Mouse (Mus musculus) CH12.LX (cell line): Measurements from ENCODE around the gene Fgfr2. TPM values are rescaled to one million over a fixed set of nuclear protein-coding genes. Genes with fewer than 3 reads are reported as not detected.

Experiments
- DNase-seq: peaks from one replicate; pipeline ENCODE4 v3.0.0-alpha.2; 2013; ENCODE audit errors: extremely low read depth
- H3K27ac ChIP-seq: 2 replicates; pipeline ENCODE4 v1.5.1; 2012; ENCODE audit warnings: low read depth, mild to moderate bottlenecking, control low read depth, moderate library complexity; ENCODE audit not compliant: insufficient read depth
- H3K27me3 ChIP-seq: replicated peaks from 2 replicates; pipeline ENCODE3; 2012; ENCODE audit warnings: inconsistent platforms
- H3K36me3 ChIP-seq, 2 experiments: replicated peaks in 1 of 2; 2 replicates each; pipeline versions ENCODE3 to v1.6.1; 2012; ENCODE audit warnings: inconsistent platforms in 1 of 2, low read length in 1 of 2, mild to moderate bottlenecking in 1 of 2, mixed read lengths in 1 of 2, moderate library complexity in 1 of 2; ENCODE audit not compliant: control insufficient read depth in 1 of 2, insufficient read depth in 1 of 2
- H3K4me1 ChIP-seq, 2 experiments: 2 replicates each; pipeline ENCODE4 v1.6.1; 2012; ENCODE audit warnings: inconsistent platforms in 1 of 2, moderate library complexity in 1 of 2; ENCODE audit not compliant: insufficient read depth in 2 of 2, control insufficient read depth in 1 of 2
- H3K4me2 ChIP-seq: 2 replicates; pipeline ENCODE4 v1.6.1; 2012; ENCODE audit warnings: low read depth, mild to moderate bottlenecking, control low read depth; ENCODE audit not compliant: poor library complexity, insufficient read depth, severe bottlenecking
- H3K4me3 ChIP-seq, 3 experiments: fragments of 150-350 bp in 1 of 3; sonication (generic) in 1 of 3; replicated peaks in 1 of 3; 2 replicates each; pipeline versions ENCODE3 to v1.5.1; 2011 to 2012; ENCODE audit warnings: low read depth in 2 of 3, low read length in 2 of 3, mild to moderate bottlenecking in 2 of 3, moderate library complexity in 2 of 3, control low read depth in 1 of 3, improper control_type of control experiment in 1 of 3, inconsistent platforms in 1 of 3, mixed read lengths in 1 of 3; ENCODE audit not compliant: poor library complexity in 1 of 3
- H3K79me2 ChIP-seq: replicated peaks from 2 replicates; pipeline ENCODE4 v1.6.1; 2012; ENCODE audit warnings: mild to moderate bottlenecking, moderate library complexity; ENCODE audit not compliant: control insufficient read depth, poor library complexity, insufficient read depth, severe bottlenecking; ENCODE audit errors: extremely low read depth
- H3K9ac ChIP-seq: 2 replicates; pipeline ENCODE4 v1.6.1; 2012; ENCODE audit warnings: low read depth, mild to moderate bottlenecking, control low read depth, moderate library complexity; ENCODE audit not compliant: insufficient read depth
- H3K9me3 ChIP-seq: replicated peaks from 2 replicates; pipeline ENCODE3; 2012; ENCODE audit warnings: low read length, inconsistent platforms, mixed read lengths
- CTCF ChIP-seq, 2 experiments: IDR thresholded peaks in 1 of 2; conservative IDR thresholded peaks in 1 of 2; 2 replicates each; pipeline ENCODE4 v1.5.1; 2011 to 2012; ENCODE audit warnings: low read depth in 2 of 2, low read length in 2 of 2, improper control_type of control experiment in 1 of 2, inconsistent platforms in 1 of 2, mild to moderate bottlenecking in 1 of 2, moderate library complexity in 1 of 2
- E2F4 ChIP-seq: IDR thresholded peaks from 2 replicates; pipeline ENCODE4 v1.6.1; 2011; ENCODE audit warnings: low read depth, low read length, improper control_type of control experiment; ENCODE audit not compliant: insufficient replicate concordance
- ELF1 ChIP-seq: IDR thresholded peaks from 2 replicates; pipeline ENCODE4 v1.6.1; 2014; ENCODE audit warnings: low read depth, mild to moderate bottlenecking, inconsistent platforms, low read length, improper control_type of control experiment
- EP300 ChIP-seq: IDR thresholded peaks from 2 replicates; pipeline ENCODE4 v1.6.1; 2011; ENCODE audit warnings: low read length, improper control_type of control experiment
- ETS1 ChIP-seq: conservative IDR thresholded peaks from 2 replicates; pipeline ENCODE4 v1.6.1; 2012; ENCODE audit warnings: low read depth, mild to moderate bottlenecking, inconsistent platforms, low read length, improper control_type of control experiment, moderate library complexity
- HCFC1 ChIP-seq: IDR thresholded peaks from 2 replicates; pipeline ENCODE4 v1.6.1; 2012; ENCODE audit warnings: low read depth, mild to moderate bottlenecking, inconsistent platforms, low read length, improper control_type of control experiment
- IRF4 ChIP-seq: IDR thresholded peaks from 2 replicates; pipeline ENCODE4 v1.6.1; 2014; ENCODE audit warnings: low read depth, mild to moderate bottlenecking, inconsistent platforms, low read length, improper control_type of control experiment
- KAT2A ChIP-seq: IDR thresholded peaks from 2 replicates; pipeline ENCODE4 v1.6.1; 2012; ENCODE audit warnings: low read length, improper control_type of control experiment, inconsistent platforms; ENCODE audit not compliant: insufficient replicate concordance
- MAFK ChIP-seq: IDR thresholded peaks from 2 replicates; pipeline ENCODE4 v1.6.1; 2011; ENCODE audit warnings: low read length, improper control_type of control experiment; ENCODE audit not compliant: insufficient replicate concordance
- MAX ChIP-seq: IDR thresholded peaks from 2 replicates; pipeline ENCODE4 v1.6.1; 2011; ENCODE audit warnings: low read length, improper control_type of control experiment
- MAZ ChIP-seq: IDR thresholded peaks from 2 replicates; pipeline ENCODE4 v1.6.1; 2012; ENCODE audit warnings: low read depth, mild to moderate bottlenecking, inconsistent platforms, low read length, improper control_type of control experiment, moderate library complexity
- MEF2A ChIP-seq: IDR thresholded peaks from 2 replicates; pipeline ENCODE4 v1.6.1; 2014; ENCODE audit warnings: low read depth, mild to moderate bottlenecking, inconsistent platforms, low read length, improper control_type of control experiment, borderline replicate concordance
- MXI1 ChIP-seq: IDR thresholded peaks from 2 replicates; pipeline ENCODE4 v1.6.1; 2011; ENCODE audit warnings: mild to moderate bottlenecking, low read depth, low read length, improper control_type of control experiment
- MYC ChIP-seq: IDR thresholded peaks from 2 replicates; pipeline ENCODE4 v1.6.1; 2011; ENCODE audit warnings: low read depth, mild to moderate bottlenecking, improper control_type of control experiment, low read length
- NELFE ChIP-seq: IDR thresholded peaks from 2 replicates; pipeline ENCODE4 v1.6.1; 2011; ENCODE audit warnings: low read depth, low read length, improper control_type of control experiment
- PAX5 ChIP-seq: IDR thresholded peaks from 2 replicates; pipeline ENCODE4 v1.6.1; 2012; ENCODE audit warnings: low read length, inconsistent platforms, mixed read lengths
- POLR2A ChIP-seq: IDR thresholded peaks from 2 replicates; pipeline ENCODE4 v1.6.1; 2011; ENCODE audit warnings: low read depth, mild to moderate bottlenecking, improper control_type of control experiment, low read length
- SIN3A ChIP-seq: IDR thresholded peaks from 2 replicates; pipeline ENCODE4 v1.6.1; 2012; ENCODE audit warnings: low read length, improper control_type of control experiment, inconsistent platforms
- SMC3 ChIP-seq: IDR thresholded peaks from 2 replicates; pipeline ENCODE4 v1.6.1; 2011; ENCODE audit warnings: low read depth, low read length, improper control_type of control experiment
- TCF12 ChIP-seq: IDR thresholded peaks from 2 replicates; pipeline ENCODE4 v1.6.1; 2014; ENCODE audit warnings: low read depth, mild to moderate bottlenecking, inconsistent platforms, low read length, improper control_type of control experiment
- UBTF ChIP-seq: IDR thresholded peaks from 2 replicates; pipeline ENCODE4 v1.6.1; 2012; ENCODE audit warnings: low read depth, mild to moderate bottlenecking, inconsistent platforms, low read length, improper control_type of control experiment, moderate library complexity
- USF1 ChIP-seq: IDR thresholded peaks from 2 replicates; pipeline ENCODE4 v1.6.1; 2014; ENCODE audit warnings: low read depth, mild to moderate bottlenecking, inconsistent platforms, low read length, improper control_type of control experiment
- USF2 ChIP-seq: conservative IDR thresholded peaks from 2 replicates; pipeline ENCODE4 v1.6.1; 2011; ENCODE audit warnings: low read depth, low read length, improper control_type of control experiment
- ZC3H11A ChIP-seq: IDR thresholded peaks from 2 replicates; pipeline ENCODE4 v1.6.1; 2012; ENCODE audit warnings: low read depth, mild to moderate bottlenecking, inconsistent platforms, low read length, improper control_type of control experiment
- ZNF384 ChIP-seq: IDR thresholded peaks from 2 replicates; pipeline ENCODE4 v1.6.1; 2012; ENCODE audit warnings: low read depth, low read length, improper control_type of control experiment, inconsistent platforms
- dilution Hi-C: fragments of 300-500 bp; cut with MboI; formaldehyde crosslinking; loops from 2 replicates; pipeline ENCODE4 v1.14.3; 2020; ENCODE audit warnings: low sequenced_read_pairs; ENCODE audit not compliant: extremely low pct_unique_long_range_greater_than_20kb, extremely low pct_ligation_motif_present
- in situ Hi-C: fragments of 300-500 bp; cut with MboI; formaldehyde crosslinking; loops from 3 replicates; pipeline ENCODE4 v1.14.3; 2019; ENCODE audit warnings: low sequenced_read_pairs, low pct_ligation_motif_present, low pct_unique_long_range_greater_than_20kb, mixed read lengths
- polyA plus RNA-seq: library from polyadenylated mRNA; unstranded; fragments of >175 nt; gene quantifications from 2 replicates; pipeline ENCODE4 v1.2.1, GENCODE M21; 2012; ENCODE audit warnings: low read depth; ENCODE audit not compliant: insufficient read length
- total RNA-seq, 2 experiments: library from RNA; depleted of rRNA; stranded (reverse); fragments of 300-350 nt in 1 of 2; fragments of >200 nt in 1 of 2; gene quantifications; 2 replicates each; pipeline ENCODE4 v1.2.3; 2012 to 2014

Fgfr2 gene
- total and polyA plus RNA-seq, 3 experiments: not detected

GRCm38 (mm10) chr7:132775333-132775732, 347.8 kb downstream of the Fgfr2 start:
- Histone ChIP-seq H3K4me1 (peaks cover 11 to 56% of the 10 kb centered on the region in 2 experiments), H3K9me3 (no peaks in the 10 kb centered on the region), H3K4me2 (no peak overlapping the region), H3K27me3 (no peaks in the 10 kb centered on the region), H3K79me2 (peaks cover 8% of the 10 kb centered on the region; the same call in 1 of the 2 replicates), H3K27ac (no peak overlapping the region), H3K36me3 (peaks cover 71 to 98% of the 10 kb centered on the region in 2 experiments), H3K9ac (no peak overlapping the region), H3K4me3 (no peak overlapping the region)
- dilution Hi-C loops: no loop called here
- TF ChIP-seq TCF12 (no peak), ELF1 (no peak), KAT2A (no peak), IRF4 (no peak), E2F4 (no peak), MAX (no peak), EP300 (no peak), MAZ (no peak), SIN3A (no peak), ZNF384 (no peak), ETS1 (no peak), SMC3 (no peak)
- DNase-seq: no peak
- in situ Hi-C loops: no loop called here

- Histone ChIP-seq H3K4me1 (peaks cover 29 to 75% of the 10 kb centered on the region in 2 experiments), H3K36me3 (peaks cover 59 to 96% of the 10 kb centered on the region in 2 experiments), H3K79me2 (no peaks in the 10 kb centered on the region), H3K9ac (no peak overlapping the region), H3K27me3 (no peaks in the 10 kb centered on the region), H3K4me2 (no peak overlapping the region)
- DNase-seq: no peak
- dilution Hi-C loops: no loop called here
- in situ Hi-C loops: no loop called here
- TF ChIP-seq MAFK (no peak), PAX5 (no peak), ELF1 (no peak), SIN3A (no peak), MYC (no peak), MXI1 (no peak), POLR2A (no peak), EP300 (no peak), ZC3H11A (no peak), USF2 (no peak), MEF2A (no peak), UBTF (no peak), NELFE (no peak), CTCF (conservative IDR thresholded peaks at IDR 0.05 in 1 of 2, IDR thresholded peaks at IDR 0.05 in 1 of 2; ENCODE audit: low read depth in 2 of 2, low read length in 2 of 2) (no peak), HCFC1 (no peak), TCF12 (no peak), USF1 (no peak), E2F4 (no peak)
- TF ChIP-seq, all 38 proteins: peak for 0
- Histone ChIP-seq H3K27ac (peak overlapping the region; percentile 23; the same call in 1 of the 2 replicates), H3K4me3 (no peak overlapping the region), H3K9me3 (no peaks in the 10 kb centered on the region)
Measured at GRCm38 (mm10) chr7:132773011-132773705, 350.0 kb downstream of the Fgfr2 start.
